Mouse (Mus musculus) gastrocnemius, postnatal 25 days (tissue): ENCODE measurements at regions not wholly inside any gene's neighbourhood (a gene's known extent, or its start where the extent isn't known, plus 50 kb on each side); places are given as distances from the start of the nearest gene placed in this dataset.

ENCODE experiments used
- DNase-seq: peaks from one replicate; pipeline ENCODE4 v3.0.0; 2022

DNA sequence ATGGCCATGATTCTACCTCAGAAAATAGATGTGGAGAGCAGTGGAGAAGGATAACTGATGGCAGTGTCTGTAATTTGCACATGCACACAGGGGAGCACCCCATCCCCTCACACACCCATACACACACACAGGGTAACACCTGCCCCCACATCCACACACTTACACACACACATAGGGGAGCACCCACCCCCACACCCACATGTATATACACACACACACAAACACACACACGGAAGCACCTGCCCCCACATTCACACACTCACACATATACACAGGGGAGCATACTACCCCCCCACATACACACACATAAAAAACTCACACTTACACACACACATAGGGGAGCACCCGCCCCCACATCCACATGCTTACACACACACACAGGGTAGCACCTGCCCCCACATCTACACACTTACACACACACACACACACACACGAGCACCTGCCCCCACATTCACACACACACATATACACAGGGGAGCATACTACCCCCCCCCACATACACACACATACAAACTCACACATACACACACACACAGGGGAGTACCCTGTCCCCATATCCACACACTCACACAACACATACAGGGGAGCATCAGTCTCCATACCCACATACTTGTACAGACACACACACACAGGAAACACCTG, 265.8 kb downstream of the Lmo4 start:
- no peak for DNase-seq

DNA sequence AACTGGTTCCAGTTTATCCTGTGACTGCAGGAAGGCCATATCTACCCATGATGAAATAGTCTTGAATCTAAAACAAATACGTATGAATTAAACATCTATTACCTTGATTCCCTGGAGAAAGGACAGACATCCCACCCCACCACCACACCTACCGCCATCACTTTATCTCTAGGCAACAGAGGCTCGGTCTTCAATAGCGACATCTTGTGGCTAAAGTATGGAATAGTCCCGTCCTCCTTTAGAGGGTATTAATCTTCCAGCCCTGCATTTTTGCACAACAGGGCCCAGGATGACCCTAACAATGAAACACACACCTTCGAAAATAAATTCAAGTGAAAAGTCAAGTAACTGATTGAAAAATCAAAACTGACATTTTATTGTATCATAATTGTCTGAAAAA, 279.7 kb downstream of the Lmo4 start:
- DNase-seq = no peak

DNA sequence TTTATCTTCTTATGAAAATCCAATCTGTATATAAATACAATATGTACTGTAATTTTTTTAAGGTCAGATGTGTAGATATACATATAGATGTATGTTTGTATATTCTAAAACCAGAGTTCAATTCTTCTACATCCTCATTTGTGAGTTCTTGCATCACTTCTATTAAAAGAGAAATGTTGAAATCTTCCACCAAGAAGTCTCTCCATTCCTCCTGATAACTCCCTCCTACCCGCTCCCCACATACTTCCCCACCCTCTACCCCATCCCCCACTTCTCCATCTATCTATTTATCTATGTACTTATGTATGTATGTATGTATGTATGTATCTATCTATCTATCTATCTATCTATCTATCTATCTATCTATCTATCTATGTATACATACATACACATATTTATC, 285.3 kb downstream of the Lmo4 start:
- DNase-seq = no peak

GRCm38 (mm10) chr3:143914341-143915217, 290.4 kb downstream of the Lmo4 start:
- DNase-seq = no peak

GRCm38 (mm10) chr3:143913044-143913574, 291.9 kb downstream of the Lmo4 start:
- DNase-seq = no peak

DNA sequence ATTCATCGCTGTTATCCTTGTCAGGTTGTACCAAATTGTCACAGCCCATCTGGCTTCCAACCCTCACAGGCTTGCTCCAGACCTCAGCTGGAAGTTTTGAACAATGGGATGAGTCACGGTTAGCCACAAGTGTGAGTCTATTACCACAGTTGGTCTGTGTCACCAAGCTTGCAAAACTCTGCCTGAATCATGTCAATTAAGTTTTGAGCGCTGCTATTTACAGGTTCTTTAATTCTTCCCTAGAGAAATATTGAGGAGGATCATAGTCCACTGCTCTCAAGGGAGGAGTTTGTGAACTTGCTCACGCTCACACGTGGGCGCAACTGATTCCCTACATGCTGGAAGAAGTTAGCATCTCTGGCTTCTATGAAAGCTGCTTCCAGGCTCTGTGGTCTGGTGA, 292.6 kb downstream of the Lmo4 start:
- no peak for DNase-seq

GRCm38 (mm10) chr3:143909341-143909740, 295.7 kb downstream of the Lmo4 start:
- DNase-seq = no peak

DNA sequence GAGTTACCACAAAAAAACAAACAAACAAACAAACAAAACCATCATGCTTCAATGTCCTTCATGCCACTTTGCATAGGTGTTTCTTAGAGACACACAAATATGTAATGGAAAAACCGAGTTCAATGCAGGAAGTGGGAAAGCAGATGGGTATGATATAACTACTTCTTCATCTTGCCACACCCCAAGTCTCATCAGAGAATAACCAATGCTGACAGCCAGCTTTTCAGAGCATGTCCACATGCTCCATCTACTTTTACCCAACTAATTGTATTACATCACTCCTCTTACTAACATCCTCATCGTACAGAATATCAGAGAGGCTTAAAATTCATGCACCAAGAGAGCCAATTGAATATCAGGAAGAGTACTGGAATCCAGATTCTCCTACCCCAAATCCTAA, 301.6 kb downstream of the Lmo4 start:
- no peak for DNase-seq

- DNase-seq = no peak
Observed at GRCm38 (mm10) chr3:143880813-143881212, 324.2 kb downstream of the Lmo4 start.

DNA sequence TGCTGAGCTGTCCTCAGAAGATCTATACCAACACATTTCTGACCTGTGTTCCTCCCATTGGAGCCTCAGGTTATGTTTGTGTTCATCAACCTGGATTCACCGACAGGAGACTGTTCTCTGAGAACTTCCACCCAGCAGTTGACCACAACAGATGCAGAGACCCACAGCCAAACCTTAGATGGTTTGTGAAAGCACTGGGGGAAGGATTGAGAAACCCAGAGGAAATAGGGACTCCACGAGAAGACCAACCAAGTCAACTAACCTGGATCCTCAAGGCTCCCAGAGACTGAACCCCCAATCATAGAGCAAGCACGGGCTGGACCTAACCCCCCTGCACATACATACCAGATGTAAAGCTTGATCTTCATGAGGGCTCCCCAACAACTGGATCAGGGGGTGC, 331.1 kb downstream of the Lmo4 start:
- DNase-seq = no peak

GRCm38 (mm10) chr3:143866521-143866920, 338.5 kb downstream of the Lmo4 start:
- DNase-seq = no peak

DNA sequence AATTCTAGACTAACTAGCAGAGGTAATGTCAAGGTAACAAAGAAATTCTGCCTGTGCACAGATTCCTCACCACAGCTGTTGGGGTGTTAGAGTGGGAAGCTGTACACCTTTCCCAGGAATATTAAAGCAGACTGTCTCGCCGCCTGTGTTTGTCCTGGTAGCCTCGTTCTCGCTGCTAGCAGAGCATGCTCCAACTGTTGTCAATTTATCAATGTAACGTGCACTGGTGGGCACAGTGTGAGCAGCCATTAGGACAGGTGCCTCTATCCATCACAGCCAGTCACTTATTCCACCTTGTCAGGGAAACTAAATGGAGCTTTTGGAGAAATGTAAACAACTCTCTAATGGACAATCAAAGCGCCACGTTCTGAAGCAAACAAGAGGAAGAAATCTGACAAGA, 339.4 kb downstream of the Lmo4 start:
- no peak for DNase-seq

- DNase-seq = no peak
Observed at GRCm38 (mm10) chr3:143864490-143864889, 340.5 kb downstream of the Lmo4 start.

DNA sequence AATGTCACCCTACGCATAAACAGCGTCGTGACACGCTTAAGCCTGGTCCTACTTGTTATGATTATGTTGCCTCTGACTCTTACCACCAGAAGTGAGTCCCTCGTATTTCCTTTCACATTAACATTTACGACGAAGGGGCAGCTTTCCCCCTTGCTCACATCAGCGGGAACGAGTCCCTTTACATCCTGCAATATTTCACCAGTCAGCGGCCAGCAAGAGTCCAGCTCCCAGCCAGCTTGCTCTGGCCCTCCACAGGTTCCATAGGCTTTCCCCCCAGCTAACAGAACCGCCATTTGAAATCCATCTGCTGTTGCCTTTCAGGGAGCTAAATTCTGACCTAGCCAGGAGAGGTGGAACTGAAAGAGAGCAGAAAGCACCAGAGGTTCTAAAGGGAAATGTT, 342.5 kb downstream of the Lmo4 start:
- DNase-seq = no peak

DNA sequence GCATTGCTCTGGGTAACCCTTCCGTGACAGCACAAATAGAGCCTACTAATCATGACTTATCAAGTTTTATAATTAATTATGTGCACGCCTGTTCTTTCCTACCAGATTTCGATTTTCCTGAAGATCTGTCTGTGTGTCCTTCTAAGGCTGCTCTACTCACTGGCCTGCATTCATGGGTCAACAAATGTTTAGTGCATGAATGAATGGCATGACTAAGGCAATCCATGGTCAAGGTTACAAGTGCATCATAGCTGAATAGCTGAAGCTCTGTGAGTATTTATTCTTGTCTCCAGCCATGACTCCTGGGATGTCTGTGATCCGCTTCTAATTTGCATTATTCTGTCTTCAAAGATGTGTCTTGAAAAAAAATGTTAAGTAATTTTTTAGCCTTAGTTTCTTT, 343.2 kb downstream of the Lmo4 start:
- no peak for DNase-seq

DNA sequence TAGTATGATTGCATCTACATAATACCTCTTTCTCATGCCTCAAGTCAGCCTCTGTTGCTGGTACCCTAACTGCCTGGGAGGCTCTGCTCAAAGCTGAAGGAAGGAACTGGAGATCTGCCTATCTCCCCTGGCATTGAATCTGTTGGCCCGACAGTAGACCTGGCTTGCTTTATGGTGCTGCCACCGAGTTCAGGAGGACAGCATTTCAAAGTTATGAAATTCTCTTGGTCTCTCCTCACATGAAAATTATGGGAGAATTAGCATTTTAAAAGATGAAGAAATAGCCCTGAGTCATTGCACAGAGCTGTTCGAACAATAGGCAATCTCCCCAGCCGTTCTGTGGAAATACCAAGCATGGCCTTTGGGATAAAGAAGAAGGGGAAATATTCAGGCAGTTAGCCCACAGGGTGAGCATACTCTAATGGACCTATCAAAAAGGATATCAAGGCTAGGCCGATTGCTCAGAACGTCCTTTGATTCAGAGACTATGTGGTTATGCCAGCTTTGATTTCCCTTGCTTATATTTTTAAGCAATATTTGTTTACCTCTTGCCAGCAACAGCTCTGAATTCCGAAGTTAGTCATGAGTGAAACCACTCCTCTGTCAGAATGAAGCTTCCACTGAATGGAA, 369.3 kb downstream of the Lmo4 start:
- no peak for DNase-seq

- DNase-seq = no peak
Observed at GRCm38 (mm10) chr3:143834725-143835124, 370.3 kb downstream of the Lmo4 start.

- no peak for DNase-seq
Observed at GRCm38 (mm10) chr3:143823395-143823777, 381.6 kb downstream of the Lmo4 start.

DNA sequence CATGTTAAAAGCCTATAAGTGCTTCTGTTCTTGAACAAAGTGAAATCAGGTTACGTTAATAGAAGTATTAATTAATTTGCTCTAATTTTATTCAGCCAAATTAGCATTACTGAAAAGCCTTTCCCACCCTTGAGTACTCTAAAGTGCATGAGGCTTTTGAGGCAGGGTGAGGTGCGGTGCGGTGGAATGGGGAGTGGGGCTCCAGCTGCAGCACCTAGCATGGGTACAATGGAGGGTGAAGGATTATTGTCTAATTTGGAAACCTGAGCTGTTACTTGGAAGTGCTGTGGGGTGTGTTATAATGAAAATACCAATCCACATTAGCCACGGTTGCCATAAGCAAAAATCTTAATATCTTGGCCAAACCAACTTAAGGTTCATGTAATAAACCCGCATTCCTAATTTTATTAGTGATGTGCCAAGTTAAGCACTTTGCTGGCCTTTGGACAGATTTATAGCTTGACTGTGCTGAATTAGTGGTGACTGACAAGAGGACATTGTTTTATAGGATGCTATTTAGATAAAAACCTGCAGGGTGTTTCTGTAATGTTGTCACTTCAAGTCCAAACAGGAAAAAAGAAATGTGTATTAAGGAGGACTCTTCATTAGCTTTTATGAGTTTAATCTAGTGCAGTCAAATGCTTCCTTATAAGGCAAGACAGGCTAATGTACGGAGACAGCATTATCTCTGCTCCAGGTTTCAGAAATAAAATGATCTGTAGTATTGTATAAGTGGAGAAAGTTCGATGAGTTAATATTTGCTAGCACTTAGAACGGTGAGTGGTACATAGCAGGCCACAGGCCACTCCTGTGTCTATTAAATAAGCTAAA, 382.2 kb downstream of the Lmo4 start:
- no peak for DNase-seq

- peak; percentile 16 for DNase-seq
Observed at GRCm38 (mm10) chr3:143807544-143807943, 397.5 kb downstream of the Lmo4 start.

DNA sequence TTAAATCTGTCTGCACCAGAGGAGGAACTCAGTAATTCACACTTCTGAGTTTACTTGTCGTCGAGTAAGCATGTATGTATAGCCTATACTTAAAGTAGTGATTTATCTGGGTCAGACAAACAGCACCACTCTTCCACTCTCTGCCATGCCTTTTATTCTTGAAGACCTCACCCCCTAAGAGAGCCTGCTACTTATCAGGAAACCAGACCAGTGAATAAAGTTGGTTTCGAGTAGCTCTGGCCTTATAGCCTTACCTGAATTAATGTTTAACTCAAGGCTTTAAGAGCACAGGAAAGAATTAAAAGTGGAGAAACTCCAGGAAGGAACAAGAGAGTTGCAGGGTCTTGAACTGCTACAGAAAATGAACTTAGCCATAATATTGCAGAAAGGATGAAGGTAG, 398.1 kb downstream of the Lmo4 start:
- DNase-seq = no peak

GRCm38 (mm10) chr3:143797850-143798249, 407.2 kb downstream of the Lmo4 start:
- no peak for DNase-seq
